Mouse (Mus musculus): Measurements from ENCODE around the gene Ltbr. TPM values are rescaled to one million over a fixed set of nuclear protein-coding genes. Genes with fewer than 3 reads are reported as not detected.

Ltbr gene
- polyA plus RNA-seq, 1 experiment from 2014 or later: 37.3 TPM

DNA sequence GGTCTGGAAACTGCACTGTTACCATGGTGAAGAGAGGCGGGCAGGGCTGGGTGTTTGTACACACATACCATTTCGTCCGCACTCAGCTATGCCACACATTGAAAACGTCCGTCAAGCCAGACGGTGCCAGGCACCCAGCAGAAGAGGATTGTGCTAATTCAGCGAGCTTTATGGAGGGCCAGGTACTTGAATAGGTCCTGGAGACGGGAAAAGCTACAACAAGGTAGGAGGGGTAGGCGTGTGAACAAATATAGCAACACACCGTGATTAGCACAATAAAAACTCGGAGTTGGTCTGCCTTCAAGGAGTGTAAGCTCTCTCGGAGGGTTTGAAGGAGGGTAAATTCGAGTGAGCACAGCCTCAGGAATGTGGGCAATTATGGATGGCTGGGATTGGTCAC, 9.1 kb upstream of the Ltbr start:
- ATAC-seq (ENCODE audit: insufficient number of reproducible peaks, insufficient read depth, low FRiP score, low TSS enrichment, low read depth): no peak
- 59% methylated on average over 13 of the region's 13 CpGs for WGBS
- no peak overlapping the region for H3K4me3 ChIP-seq (replicated peaks)
- H3K9ac ChIP-seq (replicated peaks): no peak overlapping the region
- peaks cover 55% of the 10 kb centered on the region for H3K27me3 ChIP-seq
- H3K27ac ChIP-seq: no peak overlapping the region
- H3K4me2 ChIP-seq: no peak overlapping the region
- no peaks in the 10 kb centered on the region for H3K36me3 ChIP-seq
- H3K4me1 ChIP-seq (replicated peaks): peaks cover 6% of the 10 kb centered on the region; the same call in 1 of the 2 replicates
- no peaks in the 10 kb centered on the region for H3K9me3 ChIP-seq

DNA sequence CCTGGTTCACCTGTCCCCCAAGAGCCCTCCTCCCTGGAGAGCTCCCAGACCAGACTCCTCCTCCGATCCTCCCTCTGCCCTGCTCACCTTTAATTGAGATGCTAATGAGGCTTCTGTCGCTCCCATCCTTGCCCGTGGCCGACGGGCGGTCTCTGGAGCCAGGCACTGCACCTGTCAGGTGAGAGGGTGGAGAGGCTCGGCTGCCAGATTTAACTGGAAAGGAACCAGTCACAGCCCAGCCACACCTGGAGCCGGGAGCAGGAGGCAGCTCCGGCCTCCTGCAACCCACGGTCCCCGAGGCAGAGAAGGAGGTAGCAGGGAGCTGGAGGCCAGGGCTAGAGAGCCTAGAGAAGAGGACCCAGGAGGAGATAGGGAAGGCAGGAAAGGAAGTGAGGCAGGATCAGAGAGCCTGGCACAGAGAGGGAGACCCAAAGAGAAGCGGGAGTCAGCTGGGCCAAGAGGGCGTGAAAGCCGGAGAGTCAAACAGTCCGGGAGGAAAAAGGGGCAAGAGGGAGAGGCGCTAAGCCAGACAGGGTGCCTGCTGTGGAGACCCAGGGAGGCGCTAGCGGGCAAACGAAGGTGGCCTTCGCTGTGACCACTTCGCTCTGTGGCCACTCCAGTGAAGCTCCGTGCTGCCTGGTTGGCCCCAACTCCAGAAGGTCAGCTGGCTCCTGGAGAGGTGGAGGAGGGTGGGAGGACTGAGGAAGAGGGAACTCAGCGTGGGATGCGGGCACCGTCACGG, 7.6 kb upstream of the Ltbr start:
- no peak for ATAC-seq (ENCODE audit: insufficient number of reproducible peaks, insufficient read depth, low FRiP score, low TSS enrichment, low read depth)
- Histone ChIP-seq H3K9me3 (no peaks in the 10 kb centered on the region), H3K4me3 (replicated peaks) (no peak overlapping the region), H3K27ac (no peak overlapping the region), H3K36me3 (no peaks in the 10 kb centered on the region), H3K4me1 (replicated peaks) (peaks cover 6% of the 10 kb centered on the region; the same call in 1 of the 2 replicates), H3K4me2 (no peak overlapping the region), H3K27me3 (peaks cover 55% of the 10 kb centered on the region), H3K9ac (replicated peaks) (no peak overlapping the region)
- 5% methylated on average over 26 of the region's 26 CpGs for WGBS

DNA sequence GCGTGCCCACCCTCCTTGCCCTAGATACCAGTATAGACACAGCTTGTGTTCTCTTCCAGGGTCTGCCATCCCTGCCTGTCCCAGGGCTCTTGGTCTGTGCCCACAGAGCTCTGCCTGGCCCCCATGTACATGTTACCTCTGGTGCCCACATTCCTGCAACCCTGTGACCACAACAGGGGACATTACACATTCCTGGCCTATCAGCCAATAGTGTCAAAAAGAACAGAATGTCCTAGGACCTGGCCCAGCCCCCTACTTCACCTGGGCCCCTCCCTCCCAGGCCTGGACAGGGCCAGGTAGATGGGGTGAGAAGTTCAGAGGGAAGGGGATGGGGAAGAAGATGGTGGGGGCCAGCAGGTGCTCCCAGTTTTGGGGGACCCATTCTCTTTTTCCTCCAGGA, 6.6 kb upstream of the Ltbr start, which contains the start of gene Scnn1a:
Gene Scnn1a, plus strand, starts transcription at position 337 of the 400 bp plus-strand sequence.
- Histone ChIP-seq H3K9ac (replicated peaks) (0 out of 2 replicates have a peak within 1 kb of the TSS, but pooled peaks have one; percentile 8), H3K36me3 (no peaks in the 10 kb centered on the region), H3K27me3 (peaks cover 55% of the 10 kb centered on the region), H3K4me2 (no peak within 1 kb of the TSS), H3K4me1 (replicated peaks) (peaks cover 6% of the 10 kb centered on the region; the same call in 1 of the 2 replicates), H3K27ac (no peak within 1 kb of the TSS), H3K4me3 (replicated peaks) (no peak within 1 kb of the TSS), H3K9me3 (no peaks in the 10 kb centered on the region)
- ATAC-seq (ENCODE audit: insufficient number of reproducible peaks, insufficient read depth, low FRiP score, low TSS enrichment, low read depth): no peak
- WGBS: 82% methylated on average over 1 of the region's 1 CpGs

DNA sequence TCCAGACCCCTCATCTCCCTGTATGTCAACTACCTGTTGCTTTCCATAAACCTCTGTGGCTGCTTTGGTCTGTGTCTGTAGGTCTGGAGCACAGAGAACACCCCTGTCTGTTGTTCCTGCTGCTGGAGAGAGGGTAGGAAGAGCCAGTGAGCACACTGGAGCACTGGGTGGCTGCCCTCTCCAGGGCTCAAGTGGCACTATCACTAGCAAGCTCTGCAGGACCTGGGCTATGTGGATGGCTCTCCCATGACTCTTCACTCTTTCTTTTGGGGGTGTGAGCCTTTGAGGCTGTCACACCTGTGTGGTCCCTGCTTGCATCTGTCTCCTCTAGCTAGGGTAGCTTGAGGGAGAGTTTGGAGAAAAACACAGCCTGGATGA, 6.2 kb upstream of the Ltbr start:
- H3K27me3 ChIP-seq: peaks cover 55% of the 10 kb centered on the region
- ATAC-seq (ENCODE audit: insufficient number of reproducible peaks, insufficient read depth, low FRiP score, low TSS enrichment, low read depth): no peak

DNA sequence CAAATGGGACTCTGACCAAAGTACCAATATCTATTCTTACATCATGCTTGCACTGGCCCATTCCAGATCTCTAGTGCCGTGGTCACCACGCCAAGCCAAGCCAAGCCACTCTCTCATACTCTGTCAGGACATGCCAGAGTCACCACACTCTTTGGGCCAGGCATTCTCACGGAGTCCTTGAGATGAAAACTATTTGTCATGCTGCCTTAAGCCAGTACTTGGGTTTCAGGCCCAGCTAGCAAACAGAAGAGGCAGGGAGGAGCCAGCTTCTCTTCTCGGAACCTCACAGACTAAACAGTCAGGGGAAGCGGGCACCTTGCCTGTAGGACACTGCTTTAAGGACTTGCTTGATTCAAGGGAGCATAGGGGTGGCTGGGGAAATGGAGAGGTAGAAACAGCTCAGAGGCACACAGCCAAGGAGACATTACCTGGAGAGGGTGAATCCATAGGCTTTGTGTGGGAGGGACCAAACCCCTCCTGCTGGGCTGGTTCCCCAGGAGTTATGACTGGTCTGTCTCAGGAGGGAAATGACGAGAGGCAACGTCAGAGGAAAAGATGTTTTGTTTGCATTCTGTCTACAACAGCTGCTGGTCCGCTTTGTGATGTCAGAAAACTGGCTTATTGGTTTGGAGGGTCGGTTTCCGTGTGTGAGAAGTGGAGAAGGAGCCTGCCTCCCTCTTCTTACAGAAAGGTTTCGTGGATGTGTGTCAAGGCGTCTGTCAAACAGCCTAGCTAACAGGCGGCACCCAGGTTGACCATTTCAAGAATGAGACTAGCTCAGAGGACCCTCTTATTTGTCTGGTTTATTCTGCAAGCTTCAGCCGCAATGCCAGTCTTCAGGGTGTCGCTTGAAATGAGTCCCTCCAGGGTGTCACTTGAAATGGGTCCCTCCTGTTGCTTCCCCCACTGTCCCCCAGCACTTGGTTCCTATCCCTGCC, 5.6 kb upstream of the Ltbr start:
- peaks cover 54% of the 10 kb centered on the region for H3K27me3 ChIP-seq
- H3K9ac ChIP-seq (replicated peaks): no peak overlapping the region
- no peak overlapping the region for H3K27ac ChIP-seq
- H3K36me3 ChIP-seq: no peaks in the 10 kb centered on the region
- ATAC-seq (ENCODE audit: insufficient number of reproducible peaks, insufficient read depth, low FRiP score, low TSS enrichment, low read depth): no peak
- 66% methylated on average over 15 of the region's 15 CpGs for WGBS
- H3K9me3 ChIP-seq: no peaks in the 10 kb centered on the region
- H3K4me2 ChIP-seq: no peak overlapping the region
- no peak overlapping the region for H3K4me3 ChIP-seq (replicated peaks)
- peaks cover 13% of the 10 kb centered on the region for H3K4me1 ChIP-seq (replicated peaks)

More for the DNA sequence above, 6.2 kb upstream of the Ltbr start:
- H3K9ac ChIP-seq (replicated peaks): 0 out of 2 replicates have a peak overlapping the region, but pooled peaks have one; percentile 8
- no peak overlapping the region for H3K4me3 ChIP-seq (replicated peaks)
- H3K4me2 ChIP-seq: no peak overlapping the region
- no peaks in the 10 kb centered on the region for H3K9me3 ChIP-seq
- no peak overlapping the region for H3K27ac ChIP-seq
- H3K4me1 ChIP-seq (replicated peaks): peaks cover 7% of the 10 kb centered on the region
- H3K36me3 ChIP-seq: no peaks in the 10 kb centered on the region

DNA sequence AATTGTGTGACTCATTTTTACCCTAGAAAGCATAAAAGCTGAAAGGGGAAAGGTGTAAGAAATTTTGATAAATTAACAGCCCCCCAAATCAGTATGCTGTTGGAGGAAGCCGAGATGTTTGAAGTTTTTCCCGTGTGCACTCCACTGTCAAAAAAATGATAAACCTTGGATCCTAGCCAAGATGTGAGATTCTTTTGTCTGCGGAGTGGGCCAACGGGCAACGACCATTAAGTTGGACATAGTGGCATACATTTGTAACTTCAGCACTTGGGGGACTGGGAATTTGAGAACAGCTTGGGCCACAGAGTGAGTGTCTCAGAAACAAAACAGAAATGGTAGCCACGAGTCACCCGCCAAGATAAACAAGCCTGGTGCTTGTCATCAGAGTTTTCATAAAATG, 3.4 kb upstream of the Ltbr start:
- ATAC-seq (ENCODE audit: insufficient number of reproducible peaks, insufficient read depth, low FRiP score, low TSS enrichment, low read depth): no peak
- no peak overlapping the region for H3K9ac ChIP-seq (replicated peaks)
- H3K27me3 ChIP-seq: peaks cover 36% of the 10 kb centered on the region
- H3K9me3 ChIP-seq: no peaks in the 10 kb centered on the region
- H3K36me3 ChIP-seq: no peaks in the 10 kb centered on the region
- WGBS: 74% methylated on average over 7 of the region's 7 CpGs
- H3K4me2 ChIP-seq: no peak overlapping the region
- peaks cover 34% of the 10 kb centered on the region for H3K4me1 ChIP-seq (replicated peaks)
- H3K4me3 ChIP-seq (replicated peaks): no peak overlapping the region
- no peak overlapping the region for H3K27ac ChIP-seq

DNA sequence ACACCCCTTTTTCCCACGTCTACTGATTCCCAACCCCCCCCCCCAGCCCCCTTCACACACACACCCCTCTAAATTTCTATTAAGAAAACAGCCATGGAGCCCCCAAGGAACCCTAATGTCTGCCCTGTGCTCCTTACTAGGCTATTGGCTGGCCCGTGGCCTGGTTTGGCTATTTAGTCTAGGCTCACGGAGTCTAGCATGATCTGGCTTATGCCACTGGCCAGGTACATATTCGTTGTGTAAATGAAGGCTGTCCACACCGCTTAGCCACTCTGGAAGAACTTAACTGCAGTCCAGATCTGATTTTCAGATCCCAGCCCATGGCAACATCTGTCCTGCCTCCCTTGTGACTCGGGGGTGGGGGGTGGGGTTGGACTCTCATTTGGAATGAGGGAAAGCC, 1.1 kb upstream of the Ltbr start:
- no peak for ATAC-seq (ENCODE audit: insufficient number of reproducible peaks, insufficient read depth, low FRiP score, low TSS enrichment, low read depth)
- 62% methylated on average over 6 of the region's 6 CpGs for WGBS
- H3K27ac ChIP-seq: peak overlapping the region; percentile 83; the same call in 1 of the 2 replicates
- H3K4me2 ChIP-seq: peak overlapping the region; percentile 78; the same call in 1 of the 2 replicates
- peaks cover 39% of the 10 kb centered on the region for H3K4me1 ChIP-seq (replicated peaks)
- 0 out of 2 replicates have a peak, but pooled peaks cover 12% of the 10 kb centered on the region for H3K36me3 ChIP-seq
- no peaks in the 10 kb centered on the region for H3K9me3 ChIP-seq
- peaks cover 13% of the 10 kb centered on the region for H3K27me3 ChIP-seq
- no peak overlapping the region for H3K9ac ChIP-seq (replicated peaks)
- H3K4me3 ChIP-seq (replicated peaks): no peak overlapping the region

DNA sequence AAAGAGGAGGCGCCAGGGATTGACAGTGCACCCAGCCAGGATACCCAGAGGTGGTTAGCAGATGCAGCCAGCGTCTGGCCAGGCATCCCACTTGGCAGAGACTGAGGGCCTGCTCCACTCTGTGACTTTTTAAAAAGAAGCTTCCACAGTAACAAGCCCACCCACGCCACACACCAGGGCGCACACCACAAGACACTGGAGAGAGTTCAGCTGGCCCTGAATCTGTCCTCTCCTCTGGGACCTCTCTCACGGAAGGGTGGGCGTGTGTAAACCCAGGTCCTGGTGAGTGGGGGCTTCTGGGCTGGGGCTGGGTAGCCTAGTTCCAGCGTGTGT, 512 bp upstream of the Ltbr start:
- no peaks in the 10 kb centered on the region for H3K9me3 ChIP-seq
- peak; percentile 32 for ATAC-seq (ENCODE audit: insufficient number of reproducible peaks, insufficient read depth, low FRiP score, low TSS enrichment, low read depth)
- H3K9ac ChIP-seq (replicated peaks): peak overlapping the region; percentile 89
- H3K27me3 ChIP-seq: peaks cover 7% of the 10 kb centered on the region; the same call in 1 of the 2 replicates
- H3K4me1 ChIP-seq (replicated peaks): peaks cover 44% of the 10 kb centered on the region
- 0 out of 2 replicates have a peak, but pooled peaks cover 13% of the 10 kb centered on the region for H3K36me3 ChIP-seq
- peak overlapping the region; percentile 83 for H3K27ac ChIP-seq
- WGBS: 51% methylated on average over 7 of the region's 7 CpGs
- peak overlapping the region; percentile 53 for H3K4me3 ChIP-seq (replicated peaks)
- peak overlapping the region; percentile 78 for H3K4me2 ChIP-seq

DNA sequence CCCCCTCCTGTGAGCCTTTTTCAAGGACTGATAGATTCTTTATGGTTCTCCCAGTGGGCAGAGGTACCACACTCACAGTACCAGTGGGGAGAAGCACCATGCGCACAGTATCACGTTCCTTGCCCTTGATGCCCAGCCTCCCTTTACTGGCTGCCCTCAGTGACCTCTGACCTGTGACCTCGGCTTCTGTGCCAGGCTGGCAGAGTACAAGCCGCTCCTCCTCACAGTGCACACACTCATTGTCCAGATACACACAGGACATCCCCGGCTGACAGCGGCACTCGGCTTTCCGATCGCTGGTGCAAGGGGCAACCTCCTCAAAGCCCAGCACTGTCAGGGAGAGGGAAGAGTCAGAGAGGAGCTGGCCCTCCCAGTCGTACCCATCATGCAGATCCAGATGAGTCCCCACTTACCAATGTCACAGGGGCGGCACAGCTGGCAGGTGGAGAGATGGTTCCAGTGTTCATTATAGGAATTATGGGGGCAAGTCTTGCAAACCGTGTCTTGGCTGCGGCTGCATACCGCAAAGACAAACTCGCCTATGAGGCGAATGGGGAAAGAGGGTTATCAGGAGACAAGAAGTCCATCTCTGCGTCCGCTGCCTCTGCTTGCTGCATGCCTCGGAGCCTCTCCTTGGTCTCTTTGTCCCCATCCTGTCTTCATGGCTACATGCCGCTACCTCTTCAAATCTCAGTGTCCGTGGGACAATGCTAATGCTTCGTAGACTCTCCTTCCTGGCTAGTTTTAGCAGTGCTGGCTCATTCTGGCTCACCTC, 917 bp downstream of the Ltbr start:
- no peak for ATAC-seq (ENCODE audit: insufficient number of reproducible peaks, insufficient read depth, low FRiP score, low TSS enrichment, low read depth)
- H3K4me2 ChIP-seq: peak overlapping the region; percentile 78

DNA sequence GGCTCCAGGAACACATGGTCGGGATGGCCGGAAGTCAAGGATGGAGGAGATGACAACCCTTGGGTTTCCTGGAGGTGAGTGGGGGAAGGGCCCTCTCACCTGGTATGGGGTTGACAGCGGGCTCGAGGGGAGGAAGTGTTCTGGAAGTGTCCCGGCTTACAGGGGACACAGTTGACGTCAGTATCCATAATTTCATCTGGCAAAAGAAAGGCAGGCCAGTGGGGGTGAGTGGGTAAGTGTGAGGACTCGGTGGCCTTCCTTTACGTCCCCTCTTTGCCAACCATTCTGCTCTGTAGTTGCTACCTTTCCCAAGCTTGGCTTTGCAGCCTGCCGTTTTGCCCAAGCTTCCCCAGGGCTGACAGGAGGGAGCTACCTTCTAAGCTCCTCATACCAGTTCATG, 1.5 kb downstream of the Ltbr start:
- H3K27me3 ChIP-seq: no peaks in the 10 kb centered on the region
- peaks cover 28% of the 10 kb centered on the region for H3K36me3 ChIP-seq
- H3K9ac ChIP-seq (replicated peaks): no peak overlapping the region
- H3K4me1 ChIP-seq (replicated peaks): peaks cover 50% of the 10 kb centered on the region
- no peaks in the 10 kb centered on the region for H3K9me3 ChIP-seq
- H3K27ac ChIP-seq: no peak overlapping the region
- ATAC-seq (ENCODE audit: insufficient number of reproducible peaks, insufficient read depth, low FRiP score, low TSS enrichment, low read depth): no peak
- H3K4me3 ChIP-seq (replicated peaks): peak overlapping the region; percentile 53; the same call in 1 of the 2 replicates
- 80% methylated on average over 9 of the region's 9 CpGs for WGBS
- H3K4me2 ChIP-seq: peak overlapping the region; percentile 78

More for the DNA sequence above, 917 bp downstream of the Ltbr start:
- H3K36me3 ChIP-seq: peaks cover 24% of the 10 kb centered on the region
- 70% methylated on average over 22 of the region's 22 CpGs for WGBS
- H3K27ac ChIP-seq: peak overlapping the region; percentile 83
- peak overlapping the region; percentile 53 for H3K4me3 ChIP-seq (replicated peaks)
- peaks cover 50% of the 10 kb centered on the region for H3K4me1 ChIP-seq (replicated peaks)
- H3K9me3 ChIP-seq: no peaks in the 10 kb centered on the region
- H3K9ac ChIP-seq (replicated peaks): peak overlapping the region; percentile 89
- no peaks in the 10 kb centered on the region for H3K27me3 ChIP-seq

All from limb, embryonic 12.5 days (tissue).